Mouse (Mus musculus): ENCODE measurements around the gene Phlda1. TPM values are rescaled to one million over a fixed set of nuclear protein-coding genes. Genes with fewer than 3 reads are reported as not detected.

Phlda1 gene
- polyA plus RNA-seq, 1 experiment from 2014 or later = 25.3 TPM

GRCm38 (mm10) chr10:111509981-111510380, 3.9 kb downstream of the Phlda1 start:
- Histone ChIP-seq H3K4me2 (ENCODE audit: low read length) (peak overlapping the region; percentile 47), H3K9ac (replicated peaks; ENCODE audit: low read depth, low read length) (no peak overlapping the region), H3K27me3 (replicated peaks; ENCODE audit: control insufficient read depth, insufficient read depth, low read length) (no peaks in the 10 kb centered on the region), H3K27ac (ENCODE audit: low read length) (no peak overlapping the region), H3K4me1 (replicated peaks; ENCODE audit: control insufficient read depth, insufficient read depth, low read length) (peaks cover 24% of the 10 kb centered on the region), H3K36me3 (ENCODE audit: control insufficient read depth, insufficient read depth) (no peaks in the 10 kb centered on the region), H3K4me3 (replicated peaks; ENCODE audit: low read length) (no peak overlapping the region), H3K9me3 (ENCODE audit: control insufficient read depth, low read length) (no peaks in the 10 kb centered on the region)
- WGBS = 85% methylated on average over 7 of the region's 7 CpGs
- ATAC-seq = no peak

GRCm38 (mm10) chr10:111510798-111511197, 4.7 kb downstream of the Phlda1 start:
- Histone ChIP-seq H3K27ac (ENCODE audit: low read length) (no peak overlapping the region), H3K9me3 (ENCODE audit: control insufficient read depth, low read length) (no peaks in the 10 kb centered on the region)
- 48% methylated on average over 7 of the region's 7 CpGs for WGBS

DNA sequence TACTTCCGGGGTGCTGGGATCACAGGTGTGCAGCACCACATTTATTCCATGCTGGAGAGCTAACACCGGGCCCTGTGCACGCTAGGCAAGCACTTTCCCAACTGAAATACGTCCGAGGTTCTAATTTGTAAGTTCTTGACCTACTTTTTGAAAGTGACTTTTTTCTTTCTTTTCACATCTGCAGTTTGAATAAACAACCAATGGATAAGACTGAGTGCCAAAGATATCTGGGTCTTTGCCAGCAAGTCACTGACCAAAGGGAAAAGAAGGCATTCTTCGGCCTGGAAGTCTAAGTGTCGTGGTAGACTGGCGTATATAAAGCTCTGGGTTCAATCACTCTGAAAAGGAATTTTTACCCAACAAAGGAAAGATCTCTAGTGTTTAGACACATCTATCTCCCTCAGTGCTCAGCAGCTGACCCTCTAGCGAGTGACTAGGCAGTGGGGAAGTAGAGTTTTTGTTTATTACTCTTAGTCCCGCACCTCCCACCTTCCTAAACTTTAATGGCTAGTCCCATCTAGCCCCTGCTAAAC, 6.0 kb downstream of the Phlda1 start:
- Histone ChIP-seq H3K4me3 (replicated peaks; ENCODE audit: low read length) (no peak overlapping the region), H3K9ac (replicated peaks; ENCODE audit: low read depth, low read length) (no peak overlapping the region), H3K36me3 (ENCODE audit: control insufficient read depth, insufficient read depth) (no peaks in the 10 kb centered on the region), H3K9me3 (ENCODE audit: control insufficient read depth, low read length) (no peaks in the 10 kb centered on the region), H3K27ac (ENCODE audit: low read length) (no peak overlapping the region), H3K4me1 (replicated peaks; ENCODE audit: control insufficient read depth, insufficient read depth, low read length) (peaks cover 17% of the 10 kb centered on the region), H3K4me2 (ENCODE audit: low read length) (no peak overlapping the region), H3K27me3 (replicated peaks; ENCODE audit: control insufficient read depth, insufficient read depth, low read length) (no peaks in the 10 kb centered on the region)
- WGBS = 70% methylated on average over 10 of the region's 10 CpGs
- no peak for ATAC-seq

More at GRCm38 (mm10) chr10:111510798-111511197, 4.7 kb downstream of the Phlda1 start:
- no peak for ATAC-seq
- Histone ChIP-seq H3K4me1 (replicated peaks; ENCODE audit: control insufficient read depth, insufficient read depth, low read length) (peaks cover 20% of the 10 kb centered on the region), H3K36me3 (ENCODE audit: control insufficient read depth, insufficient read depth) (no peaks in the 10 kb centered on the region), H3K27me3 (replicated peaks; ENCODE audit: control insufficient read depth, insufficient read depth, low read length) (no peaks in the 10 kb centered on the region), H3K4me3 (replicated peaks; ENCODE audit: low read length) (no peak overlapping the region), H3K9ac (replicated peaks; ENCODE audit: low read depth, low read length) (no peak overlapping the region), H3K4me2 (ENCODE audit: low read length) (no peak overlapping the region)

DNA sequence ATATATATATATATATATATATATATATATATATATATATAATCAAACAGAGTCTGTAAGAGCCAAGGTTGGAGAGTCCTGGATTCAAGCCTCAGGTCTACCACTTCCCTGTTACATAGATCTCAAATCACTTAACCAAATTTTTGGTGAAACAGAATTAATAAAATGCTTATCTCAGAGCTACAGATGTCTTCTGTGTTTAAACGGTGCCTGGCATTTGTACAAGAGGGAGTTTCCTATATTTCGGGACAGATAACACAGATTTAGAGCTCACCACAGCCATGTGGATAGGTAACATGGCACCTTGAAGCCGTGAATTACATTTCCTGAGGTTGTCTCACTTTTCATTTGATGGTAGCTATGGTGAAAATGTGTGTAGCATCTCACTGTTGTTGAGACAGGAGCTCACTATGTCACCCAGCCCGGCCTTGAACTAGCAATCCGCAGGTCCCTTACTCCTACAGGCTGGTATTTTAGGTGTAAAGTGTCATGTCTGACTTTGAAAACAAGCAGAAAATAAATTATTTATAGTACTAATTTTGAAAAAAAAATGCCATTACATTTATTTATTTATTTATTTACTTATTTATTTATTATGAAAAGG, 8.3 kb downstream of the Phlda1 start:
- no peak for ATAC-seq
- Histone ChIP-seq H3K9ac (replicated peaks; ENCODE audit: low read depth, low read length) (no peak overlapping the region), H3K27me3 (replicated peaks; ENCODE audit: control insufficient read depth, insufficient read depth, low read length) (no peaks in the 10 kb centered on the region), H3K4me2 (ENCODE audit: low read length) (no peak overlapping the region), H3K4me3 (replicated peaks; ENCODE audit: low read length) (no peak overlapping the region), H3K27ac (ENCODE audit: low read length) (no peak overlapping the region), H3K36me3 (ENCODE audit: control insufficient read depth, insufficient read depth) (no peaks in the 10 kb centered on the region), H3K4me1 (replicated peaks; ENCODE audit: control insufficient read depth, insufficient read depth, low read length) (peaks cover 3% of the 10 kb centered on the region; the same call in 1 of the 2 replicates), H3K9me3 (ENCODE audit: control insufficient read depth, low read length) (no peaks in the 10 kb centered on the region)
- WGBS = 94% methylated on average over 5 of the region's 5 CpGs

DNA sequence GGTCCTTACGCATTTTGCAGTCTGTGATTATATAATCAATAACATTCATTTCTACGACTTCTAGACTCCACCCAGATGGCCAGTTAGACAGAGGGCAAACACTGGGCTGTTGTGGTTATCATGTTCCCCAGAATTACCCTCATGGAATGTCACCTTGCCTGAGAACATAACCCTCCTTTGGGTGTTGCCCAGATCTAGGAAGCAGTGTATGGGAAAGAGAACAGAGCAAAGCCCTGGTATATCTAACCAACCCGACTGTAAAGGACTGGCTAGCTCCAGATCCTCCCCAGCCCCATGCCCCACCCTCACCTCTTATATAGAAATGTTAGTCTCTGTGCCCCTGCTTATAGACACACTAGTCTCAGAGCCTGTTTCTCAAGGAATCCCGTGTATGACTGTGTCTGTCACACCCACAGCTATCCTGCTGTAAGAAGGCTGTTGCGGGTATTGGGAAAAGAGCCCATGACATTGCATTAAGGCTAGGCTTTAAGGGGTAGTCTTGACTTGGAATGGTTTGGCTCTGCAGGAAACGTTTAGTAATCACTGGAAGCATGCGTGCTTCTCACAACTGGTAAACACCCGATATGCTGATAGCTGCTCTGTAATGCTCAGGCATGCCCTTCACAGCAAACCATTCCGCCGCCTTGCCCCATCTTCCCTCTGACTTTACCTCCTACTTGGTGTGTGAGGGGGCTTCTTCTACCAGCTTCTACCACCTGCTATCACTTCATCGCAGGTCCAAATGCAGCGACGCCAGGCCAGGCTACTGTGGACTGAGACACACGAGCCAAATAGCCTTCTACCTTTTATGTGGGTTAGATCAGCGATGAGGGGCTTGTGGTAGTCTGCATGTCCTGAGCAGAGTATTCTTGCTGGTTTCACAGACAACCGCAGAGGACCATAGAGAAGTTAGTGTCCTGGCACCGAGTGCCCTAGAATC, 9.3 kb downstream of the Phlda1 start:
- Histone ChIP-seq H3K9me3 (ENCODE audit: control insufficient read depth, low read length) (no peaks in the 10 kb centered on the region), H3K27me3 (replicated peaks; ENCODE audit: control insufficient read depth, insufficient read depth, low read length) (no peaks in the 10 kb centered on the region), H3K4me3 (replicated peaks; ENCODE audit: low read length) (no peak overlapping the region), H3K9ac (replicated peaks; ENCODE audit: low read depth, low read length) (no peak overlapping the region), H3K4me2 (ENCODE audit: low read length) (no peak overlapping the region), H3K4me1 (replicated peaks; ENCODE audit: control insufficient read depth, insufficient read depth, low read length) (peaks cover 9% of the 10 kb centered on the region), H3K27ac (ENCODE audit: low read length) (no peak overlapping the region), H3K36me3 (ENCODE audit: control insufficient read depth, insufficient read depth) (no peaks in the 10 kb centered on the region)
- 91% methylated on average over 17 of the region's 17 CpGs for WGBS
- ATAC-seq = no peak

DNA sequence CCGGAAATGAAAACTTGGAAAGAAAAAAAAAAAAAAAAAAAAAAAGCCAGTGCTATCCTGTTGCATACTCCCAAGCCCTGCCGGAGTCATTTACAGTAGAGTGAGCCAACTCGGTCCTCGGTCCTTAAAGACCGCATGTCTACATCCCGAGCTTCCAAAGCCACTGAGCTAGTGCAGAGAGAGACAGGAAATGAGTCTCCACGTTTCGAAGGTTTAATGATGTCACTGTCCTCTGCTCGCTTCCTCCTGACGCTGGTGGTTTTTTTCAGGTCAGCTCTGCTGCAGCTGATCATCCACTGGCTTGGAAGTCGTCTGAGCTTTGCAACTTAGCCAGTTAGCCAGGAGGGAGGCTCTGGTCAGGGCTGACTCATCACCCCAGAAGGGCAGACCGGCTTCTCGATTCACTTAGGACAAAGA, 10.1 kb downstream of the Phlda1 start:
- Histone ChIP-seq H3K27me3 (replicated peaks; ENCODE audit: control insufficient read depth, insufficient read depth, low read length) (no peaks in the 10 kb centered on the region), H3K36me3 (ENCODE audit: control insufficient read depth, insufficient read depth) (no peaks in the 10 kb centered on the region), H3K9ac (replicated peaks; ENCODE audit: low read depth, low read length) (no peak overlapping the region), H3K27ac (ENCODE audit: low read length) (no peak overlapping the region), H3K9me3 (ENCODE audit: control insufficient read depth, low read length) (no peaks in the 10 kb centered on the region), H3K4me1 (replicated peaks; ENCODE audit: control insufficient read depth, insufficient read depth, low read length) (peaks cover 14% of the 10 kb centered on the region), H3K4me3 (replicated peaks; ENCODE audit: low read length) (no peak overlapping the region), H3K4me2 (ENCODE audit: low read length) (no peak overlapping the region)
- ATAC-seq = no peak
- 78% methylated on average over 13 of the region's 13 CpGs for WGBS

DNA sequence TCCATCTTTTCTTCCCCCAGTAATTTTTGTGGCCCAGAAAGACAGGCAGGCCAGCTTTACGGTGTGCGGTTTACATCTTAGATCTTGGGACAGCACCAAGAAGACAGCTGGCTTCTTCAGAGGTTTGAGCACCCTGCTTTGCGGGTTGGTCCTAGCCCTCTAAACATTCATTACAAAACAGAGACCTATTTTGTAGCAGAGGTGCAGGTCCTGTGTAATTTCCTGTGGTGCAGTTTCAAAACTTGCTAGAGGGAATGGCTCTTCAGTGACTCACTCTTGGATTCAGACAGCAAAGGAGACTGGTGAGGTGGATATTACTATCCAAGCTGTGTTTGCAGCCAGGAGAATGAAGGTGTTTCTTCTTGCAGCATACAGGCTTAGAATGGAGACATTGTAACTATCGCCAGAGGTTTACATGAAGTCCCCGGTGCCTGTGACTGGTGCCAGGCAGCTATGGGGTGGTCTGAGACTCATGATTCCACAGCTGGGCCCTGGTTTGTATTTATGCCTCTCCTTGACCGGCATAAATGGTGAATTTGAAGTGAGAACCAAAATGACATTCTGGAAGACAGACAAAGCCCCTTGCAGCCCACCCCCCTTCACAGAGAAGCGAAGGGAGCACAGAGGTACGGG, 10.8 kb downstream of the Phlda1 start:
- Histone ChIP-seq H3K4me3 (replicated peaks; ENCODE audit: low read length) (no peak overlapping the region), H3K36me3 (ENCODE audit: control insufficient read depth, insufficient read depth) (no peaks in the 10 kb centered on the region), H3K9me3 (ENCODE audit: control insufficient read depth, low read length) (no peaks in the 10 kb centered on the region), H3K9ac (replicated peaks; ENCODE audit: low read depth, low read length) (no peak overlapping the region), H3K4me1 (replicated peaks; ENCODE audit: control insufficient read depth, insufficient read depth, low read length) (peaks cover 19% of the 10 kb centered on the region), H3K27me3 (replicated peaks; ENCODE audit: control insufficient read depth, insufficient read depth, low read length) (no peaks in the 10 kb centered on the region), H3K27ac (ENCODE audit: low read length) (no peak overlapping the region), H3K4me2 (ENCODE audit: low read length) (no peak overlapping the region)
- ATAC-seq = no peak
- WGBS = 88% methylated on average over 8 of the region's 8 CpGs

DNA sequence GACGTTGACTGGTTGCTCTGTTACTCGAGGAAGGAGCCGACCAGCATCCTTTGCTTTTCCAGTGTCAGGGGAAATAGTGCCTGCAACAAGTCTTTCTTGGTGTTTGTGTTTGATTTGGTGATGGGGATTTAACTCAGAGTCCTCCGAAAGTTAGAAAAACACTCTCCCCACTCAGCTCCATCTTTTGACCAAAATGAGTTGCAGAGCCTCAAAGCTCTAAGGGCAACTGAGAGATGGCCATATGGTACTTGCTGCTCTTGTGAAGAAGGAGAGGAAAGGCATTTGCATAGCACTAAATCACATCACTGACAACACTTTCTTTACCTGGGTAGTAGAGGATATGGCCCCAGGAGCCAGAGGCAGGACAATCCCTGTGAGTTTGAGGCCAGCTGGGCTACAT, 12.3 kb downstream of the Phlda1 start:
- H3K36me3 ChIP-seq (ENCODE audit: control insufficient read depth, insufficient read depth) = no peaks in the 10 kb centered on the region
- no peaks in the 10 kb centered on the region for H3K9me3 ChIP-seq (ENCODE audit: control insufficient read depth, low read length)
- no peak overlapping the region for H3K9ac ChIP-seq (replicated peaks; ENCODE audit: low read depth, low read length)
- H3K27me3 ChIP-seq (replicated peaks; ENCODE audit: control insufficient read depth, insufficient read depth, low read length) = no peaks in the 10 kb centered on the region
- H3K27ac ChIP-seq (ENCODE audit: low read length) = no peak overlapping the region
- no peak overlapping the region for H3K4me2 ChIP-seq (ENCODE audit: low read length)
- WGBS = 93% methylated on average over 4 of the region's 4 CpGs
- H3K4me3 ChIP-seq (replicated peaks; ENCODE audit: low read length) = no peak overlapping the region
- ATAC-seq = no peak
- H3K4me1 ChIP-seq (replicated peaks; ENCODE audit: control insufficient read depth, insufficient read depth, low read length) = peaks cover 19% of the 10 kb centered on the region
